Mouse (Mus musculus): ENCODE measurements at regions not wholly inside any gene's neighbourhood (a gene's known extent, or its start where the extent isn't known, plus 50 kb on each side); places are given as distances from the start of the nearest gene placed in this dataset.

- H3K9me3 ChIP-seq (ENCODE audit: control insufficient read depth, low read length), result no peaks in the 10 kb centered on the region
Measured at GRCm38 (mm10) chr10:87717156-87717555, 140.9 kb upstream of the Igf1 start.

GRCm38 (mm10) chr10:87718491-87718890, 139.6 kb upstream of the Igf1 start:
- ATAC-seq (ENCODE audit: low FRiP score, low TSS enrichment) (no peak), DNase-seq (ENCODE audit: low spot score) (no peak)
- H3K9ac ChIP-seq (ENCODE audit: low read length), result no peak overlapping the region
- H3K4me1 ChIP-seq (replicated peaks; ENCODE audit: control insufficient read depth, insufficient read depth), result no peaks in the 10 kb centered on the region
- no peak overlapping the region for H3K4me2 ChIP-seq (replicated peaks; ENCODE audit: low read depth)
- H3K36me3 ChIP-seq (ENCODE audit: control insufficient read depth, insufficient read depth, low read length), result no peaks in the 10 kb centered on the region
- TF ChIP-seq EP300 (optimal IDR thresholded peaks at IDR 0.05), result no peak
- TF ChIP-seq CTCF (IDR thresholded peaks at IDR 0.05; ENCODE audit: low read depth), result no peak
- H3K4me3 ChIP-seq (ENCODE audit: low read depth, low read length), result no peak overlapping the region
- no peaks in the 10 kb centered on the region for H3K27me3 ChIP-seq (ENCODE audit: control insufficient read depth, insufficient read depth, low read length)
- WGBS, result 85% methylated on average over 7 of the region's 7 CpGs
- H3K27ac ChIP-seq (replicated peaks), result no peak overlapping the region
- no peaks in the 10 kb centered on the region for H3K9me3 ChIP-seq (ENCODE audit: control insufficient read depth, low read length)

More at GRCm38 (mm10) chr10:87717156-87717555, 140.9 kb upstream of the Igf1 start:
- Histone ChIP-seq H3K27me3 (ENCODE audit: control insufficient read depth, insufficient read depth, low read length) (no peaks in the 10 kb centered on the region), H3K4me3 (ENCODE audit: low read depth, low read length) (no peak overlapping the region), H3K9ac (ENCODE audit: low read length) (no peak overlapping the region), H3K27ac (replicated peaks) (no peak overlapping the region), H3K4me1 (replicated peaks; ENCODE audit: control insufficient read depth, insufficient read depth) (no peaks in the 10 kb centered on the region), H3K36me3 (ENCODE audit: control insufficient read depth, insufficient read depth, low read length) (no peaks in the 10 kb centered on the region), H3K4me2 (replicated peaks; ENCODE audit: low read depth) (no peak overlapping the region)
- no peak for TF ChIP-seq EP300 (optimal IDR thresholded peaks at IDR 0.05)
- no peak for TF ChIP-seq CTCF (IDR thresholded peaks at IDR 0.05; ENCODE audit: low read depth)
- no peak for DNase-seq (ENCODE audit: low spot score)
- ATAC-seq (ENCODE audit: low FRiP score, low TSS enrichment), result no peak

- no peak overlapping the region for H3K9ac ChIP-seq (ENCODE audit: low read length)
- TF ChIP-seq EP300 (optimal IDR thresholded peaks at IDR 0.05) (no peak), CTCF (IDR thresholded peaks at IDR 0.05; ENCODE audit: low read depth) (no peak)
- H3K27ac ChIP-seq (replicated peaks), result no peak overlapping the region
- no peak overlapping the region for H3K4me3 ChIP-seq (ENCODE audit: low read depth, low read length)
- H3K4me1 ChIP-seq (replicated peaks; ENCODE audit: control insufficient read depth, insufficient read depth), result no peaks in the 10 kb centered on the region
- no peak for DNase-seq (ENCODE audit: low spot score)
- no peak overlapping the region for H3K4me2 ChIP-seq (replicated peaks; ENCODE audit: low read depth)
- H3K9me3 ChIP-seq (ENCODE audit: control insufficient read depth, low read length), result no peaks in the 10 kb centered on the region
- no peak for ATAC-seq (ENCODE audit: low FRiP score, low TSS enrichment)
- no peaks in the 10 kb centered on the region for H3K27me3 ChIP-seq (ENCODE audit: control insufficient read depth, insufficient read depth, low read length)
- no peaks in the 10 kb centered on the region for H3K36me3 ChIP-seq (ENCODE audit: control insufficient read depth, insufficient read depth, low read length)
Measured at GRCm38 (mm10) chr10:87719978-87720377, 138.1 kb upstream of the Igf1 start.

- TF ChIP-seq EP300 (optimal IDR thresholded peaks at IDR 0.05) (no peak), CTCF (IDR thresholded peaks at IDR 0.05; ENCODE audit: low read depth) (no peak)
- Histone ChIP-seq H3K27me3 (ENCODE audit: control insufficient read depth, insufficient read depth, low read length) (no peaks in the 10 kb centered on the region), H3K9me3 (ENCODE audit: control insufficient read depth, low read length) (no peaks in the 10 kb centered on the region), H3K9ac (ENCODE audit: low read length) (no peak overlapping the region), H3K4me2 (replicated peaks; ENCODE audit: low read depth) (no peak overlapping the region), H3K36me3 (ENCODE audit: control insufficient read depth, insufficient read depth, low read length) (no peaks in the 10 kb centered on the region), H3K4me1 (replicated peaks; ENCODE audit: control insufficient read depth, insufficient read depth) (no peaks in the 10 kb centered on the region), H3K27ac (replicated peaks) (no peak overlapping the region), H3K4me3 (ENCODE audit: low read depth, low read length) (no peak overlapping the region)
- no peak for ATAC-seq (ENCODE audit: low FRiP score, low TSS enrichment)
- 71% methylated on average over 3 of the region's 3 CpGs for WGBS
- DNase-seq (ENCODE audit: low spot score), result no peak
Measured at GRCm38 (mm10) chr10:87722244-87722643, 135.8 kb upstream of the Igf1 start.

DNA sequence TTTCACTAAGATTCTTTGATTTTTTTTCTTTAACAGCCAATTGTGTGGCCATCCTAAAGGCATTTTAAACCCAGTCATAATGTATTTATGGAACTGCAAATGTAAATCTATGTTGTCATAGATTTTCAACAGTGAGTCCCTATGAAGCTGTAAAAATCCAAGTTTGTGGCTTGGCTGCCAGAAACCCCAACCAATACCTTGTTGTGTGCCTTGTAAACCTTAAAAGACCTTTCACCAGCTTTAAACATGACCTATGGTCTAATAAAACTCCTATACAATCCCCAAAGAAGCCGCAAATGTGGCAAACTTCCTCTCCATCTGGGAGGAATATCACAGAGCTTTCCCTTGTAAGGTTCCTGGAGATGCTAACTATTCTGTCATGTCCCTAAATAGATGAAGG, 125.4 kb upstream of the Igf1 start:
- no peaks in the 10 kb centered on the region for H3K4me1 ChIP-seq (replicated peaks; ENCODE audit: control insufficient read depth, insufficient read depth)
- no peak overlapping the region for H3K4me3 ChIP-seq (ENCODE audit: low read depth, low read length)
- no peak overlapping the region for H3K4me2 ChIP-seq (replicated peaks; ENCODE audit: low read depth)
- H3K9me3 ChIP-seq (ENCODE audit: control insufficient read depth, low read length), result no peaks in the 10 kb centered on the region
- 90% methylated on average over 1 of the region's 1 CpGs for WGBS
- no peaks in the 10 kb centered on the region for H3K36me3 ChIP-seq (ENCODE audit: control insufficient read depth, insufficient read depth, low read length)
- no peak overlapping the region for H3K27ac ChIP-seq (replicated peaks)
- DNase-seq (ENCODE audit: low spot score) (no peak), ATAC-seq (ENCODE audit: low FRiP score, low TSS enrichment) (no peak)
- no peak overlapping the region for H3K9ac ChIP-seq (ENCODE audit: low read length)
- TF ChIP-seq EP300 (optimal IDR thresholded peaks at IDR 0.05) (no peak), CTCF (IDR thresholded peaks at IDR 0.05; ENCODE audit: low read depth) (no peak)
- no peaks in the 10 kb centered on the region for H3K27me3 ChIP-seq (ENCODE audit: control insufficient read depth, insufficient read depth, low read length)

- no peaks in the 10 kb centered on the region for H3K27me3 ChIP-seq (ENCODE audit: control insufficient read depth, insufficient read depth, low read length)
- TF ChIP-seq EP300 (optimal IDR thresholded peaks at IDR 0.05), result no peak
- no peaks in the 10 kb centered on the region for H3K9me3 ChIP-seq (ENCODE audit: control insufficient read depth, low read length)
- H3K4me2 ChIP-seq (replicated peaks; ENCODE audit: low read depth), result no peak overlapping the region
- no peak overlapping the region for H3K27ac ChIP-seq (replicated peaks)
- no peak overlapping the region for H3K9ac ChIP-seq (ENCODE audit: low read length)
- no peaks in the 10 kb centered on the region for H3K4me1 ChIP-seq (replicated peaks; ENCODE audit: control insufficient read depth, insufficient read depth)
- DNase-seq (ENCODE audit: low spot score) (no peak), ATAC-seq (ENCODE audit: low FRiP score, low TSS enrichment) (no peak)
- H3K36me3 ChIP-seq (ENCODE audit: control insufficient read depth, insufficient read depth, low read length), result no peaks in the 10 kb centered on the region
- WGBS, result 57% methylated on average over 7 of the region's 7 CpGs
- H3K4me3 ChIP-seq (ENCODE audit: low read depth, low read length), result no peak overlapping the region
Measured at GRCm38 (mm10) chr10:87733241-87733640, 124.8 kb upstream of the Igf1 start.

All from stomach, postnatal 0 days (tissue).